Comparison of ENCODE assay signal across 19 mouse cellular contexts in the genomic region with DNA sequence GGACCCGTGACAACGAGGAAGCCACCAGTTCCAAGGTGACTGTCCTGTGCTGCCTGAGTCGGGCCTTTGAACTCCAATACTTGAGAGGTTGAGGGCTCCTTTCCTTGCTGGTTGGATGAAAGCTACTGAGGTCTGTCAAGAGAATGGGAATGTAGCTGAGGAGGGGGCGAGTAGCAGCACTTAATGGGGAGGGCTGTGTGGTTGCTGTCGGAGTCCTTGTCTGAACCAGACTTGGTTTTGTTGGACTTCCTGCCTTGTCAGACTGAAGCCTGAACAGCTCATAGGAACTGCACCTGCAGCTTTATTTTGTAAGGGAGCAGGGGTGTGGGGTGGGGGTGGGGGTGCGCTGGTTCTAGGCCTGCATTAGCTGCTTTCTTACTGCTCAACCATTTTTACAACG. TPM values are rescaled to one million over a fixed set of nuclear protein-coding genes. Genes with fewer than 3 reads are reported as not detected.
"Had no signal": no experiment of that assay in that cellular context is flagged by ENCODE, and none has a peak within 500 bp of the region (broad histone marks: within the 10 kb centered on the region; RNA-seq: fewer than 3 reads in every experiment).

No protein-coding gene starts in this region.

- ATAC-seq: intestine, embryonic 16.5 days; liver, postnatal 0 days; lung, postnatal 0 days; midbrain, embryonic 15.5 days had no signal

- DNase-seq: kidney, adult 18-20 months; kidney, adult 9 months; kidney, postnatal 14 days; kidney, postnatal 4 days; liver, postnatal 0 days; lung, embryonic 14.5 days; retina, postnatal 1 day; right cerebral cortex, postnatal 25 days; spleen, adult 18-20 months had no signal

RNA-seq across cellular contexts. Expression of a gene that starts 19.8 kb away (rescaled TPM):
- polyA plus RNA-seq: kidney, embryonic 16.5 days; limb, embryonic 12.5 days; liver, embryonic 11.5 days; liver, embryonic 14.5 days; liver, postnatal 0 days; lung, embryonic 14.5 days; lung, postnatal 0 days; macrophage; midbrain, embryonic 12.5 days; midbrain, embryonic 15.5 days; stomach, embryonic 16.5 days had no signal
